Mouse (Mus musculus) liver, embryonic 15.5 days (tissue): ENCODE data around the gene She. TPM values are rescaled to one million over a fixed set of nuclear protein-coding genes. Genes with fewer than 3 reads are reported as not detected.

Experiments
- ATAC-seq: fragments of 200-750 bp; cut with Nextera tagmentation; 2 replicates; pipeline ENCODE4 v1.8.0; 2017; ENCODE audit warnings: moderate number of reproducible peaks, mild to moderate bottlenecking, moderate library complexity; ENCODE audit not compliant: insufficient read depth
- H3K27ac ChIP-seq: fragments of 300-500 bp; sonication (generic); replicated peaks from 2 replicates; pipeline ENCODE4 v1.5.1; 2015; ENCODE audit warnings: mild to moderate bottlenecking, inconsistent platforms
- H3K27me3 ChIP-seq: fragments of 300-500 bp; sonication (generic); 2 replicates; pipeline ENCODE4 v1.6.1; 2015; ENCODE audit warnings: mild to moderate bottlenecking, inconsistent platforms
- H3K36me3 ChIP-seq: fragments of 300-500 bp; sonication (generic); replicated peaks from 2 replicates; pipeline ENCODE4 v1.6.1; 2015; ENCODE audit warnings: moderate library complexity, mild to moderate bottlenecking, inconsistent platforms
- H3K4me1 ChIP-seq: fragments of 300-500 bp; sonication (generic); replicated peaks from 2 replicates; pipeline ENCODE4 v1.6.1; 2015; ENCODE audit warnings: inconsistent platforms
- H3K4me2 ChIP-seq: fragments of 300-500 bp; sonication (generic); 2 replicates; pipeline ENCODE4 v1.6.1; 2015; ENCODE audit warnings: moderate library complexity, mild to moderate bottlenecking, inconsistent platforms
- H3K4me3 ChIP-seq: fragments of 300-500 bp; sonication (generic); replicated peaks from 2 replicates; pipeline ENCODE4 v1.5.1; 2015; ENCODE audit warnings: mild to moderate bottlenecking, inconsistent platforms
- H3K9ac ChIP-seq: fragments of 300-500 bp; sonication (generic); 2 replicates; pipeline ENCODE4 v1.6.1; 2015; ENCODE audit warnings: moderate library complexity, mild to moderate bottlenecking, inconsistent platforms
- H3K9me3 ChIP-seq: fragments of 300-500 bp; sonication (generic); replicated peaks from 2 replicates; pipeline ENCODE4 v1.6.1; 2016; ENCODE audit warnings: inconsistent platforms
- WGBS: fragments of 180-500 bp; shearing (Covaris S2); methylation state at CpG from one replicate; pipeline ENCODE4 v1.1.7; 2015; ENCODE audit warnings: mixed read lengths; ENCODE audit not compliant: insufficient replicate concordance; 5-methylcytosine and 5-hydroxymethylcytosine counted together
- polyA plus RNA-seq: library from polyadenylated mRNA; unstranded; fragments of >200 nt; fragmentation: Nextera tagmentation; extraction: Ambion mirVana; gene quantifications from 2 replicates; pipeline ENCODE4 v1.2.1, GENCODE M21; 2015

The She gene
- polyA plus RNA-seq, 1 experiment from 2014 or later = 0.93 TPM

- peak; percentile 91 for ATAC-seq
- Histone ChIP-seq H3K9me3 (no peaks in the 10 kb centered on the region), H3K27ac (peak overlapping the region; percentile 91), H3K36me3 (peaks cover 13% of the 10 kb centered on the region; the same call in 1 of the 2 replicates), H3K27me3 (no peaks in the 10 kb centered on the region), H3K4me3 (peak overlapping the region; percentile 17), H3K4me1 (peaks cover 67% of the 10 kb centered on the region), H3K9ac (peak overlapping the region; percentile 30; the same call in 1 of the 2 replicates), H3K4me2 (peak overlapping the region; percentile 58)
- WGBS = 41% methylated on average over 8 of the region's 8 CpGs
These were observed 40.3 kb downstream of the She start for GRCm38 (mm10) chr3:89871339-89871914.

- Histone ChIP-seq H3K27ac (peak overlapping the region; percentile 91), H3K4me1 (peaks cover 74% of the 10 kb centered on the region), H3K4me3 (peak overlapping the region; percentile 37), H3K4me2 (peak overlapping the region; percentile 58), H3K9ac (peak overlapping the region; percentile 22; the same call in 1 of the 2 replicates), H3K9me3 (no peaks in the 10 kb centered on the region), H3K36me3 (peaks cover 13% of the 10 kb centered on the region; the same call in 1 of the 2 replicates), H3K27me3 (no peaks in the 10 kb centered on the region)
- peak; percentile 71 for ATAC-seq
- 36% methylated on average over 7 of the region's 7 CpGs for WGBS
These were observed 41.0 kb downstream of the She start for GRCm38 (mm10) chr3:89872209-89872608.

GRCm38 (mm10) chr3:89872684-89873083 lies 41.5 kb downstream of the She start:
- H3K27ac ChIP-seq = peak overlapping the region; percentile 91
- no peaks in the 10 kb centered on the region for H3K27me3 ChIP-seq
- peaks cover 74% of the 10 kb centered on the region for H3K4me1 ChIP-seq
- 83% methylated on average over 6 of the region's 6 CpGs for WGBS
- peak overlapping the region; percentile 37 for H3K4me3 ChIP-seq
- no peak for ATAC-seq
- peaks cover 14% of the 10 kb centered on the region; the same call in 1 of the 2 replicates for H3K36me3 ChIP-seq
- no peak overlapping the region for H3K9ac ChIP-seq
- no peaks in the 10 kb centered on the region for H3K9me3 ChIP-seq
- H3K4me2 ChIP-seq = peak overlapping the region; percentile 58

- H3K4me3 ChIP-seq = peak overlapping the region; percentile 11; the same call in 1 of the 2 replicates
- WGBS = 65% methylated on average over 5 of the region's 5 CpGs
- H3K27me3 ChIP-seq = no peaks in the 10 kb centered on the region
- no peaks in the 10 kb centered on the region for H3K9me3 ChIP-seq
- ATAC-seq = no peak
- H3K9ac ChIP-seq = no peak overlapping the region
- H3K4me1 ChIP-seq = peaks cover 70% of the 10 kb centered on the region
- H3K4me2 ChIP-seq = peak overlapping the region; percentile 33
- H3K27ac ChIP-seq = peak overlapping the region; percentile 91; the same call in 1 of the 2 replicates
- H3K36me3 ChIP-seq = peaks cover 25% of the 10 kb centered on the region; the same call in 1 of the 2 replicates
These were observed 42.9 kb downstream of the She start for GRCm38 (mm10) chr3:89874076-89874475.

GRCm38 (mm10) chr3:89875021-89875420 lies 43.9 kb downstream of the She start:
- Histone ChIP-seq H3K4me3 (no peak overlapping the region), H3K4me2 (no peak overlapping the region), H3K9me3 (no peaks in the 10 kb centered on the region), H3K36me3 (peaks cover 25% of the 10 kb centered on the region; the same call in 1 of the 2 replicates), H3K9ac (no peak overlapping the region), H3K27me3 (no peaks in the 10 kb centered on the region), H3K27ac (peak overlapping the region; percentile 38; the same call in 1 of the 2 replicates), H3K4me1 (peaks cover 70% of the 10 kb centered on the region)
- 76% methylated on average over 9 of the region's 9 CpGs for WGBS
- ATAC-seq = no peak

- Histone ChIP-seq H3K9me3 (no peaks in the 10 kb centered on the region), H3K27ac (no peak overlapping the region; the same call in 1 of the 2 replicates), H3K36me3 (peaks cover 25% of the 10 kb centered on the region; the same call in 1 of the 2 replicates), H3K4me1 (peaks cover 70% of the 10 kb centered on the region), H3K4me3 (no peak overlapping the region), H3K27me3 (no peaks in the 10 kb centered on the region), H3K9ac (no peak overlapping the region), H3K4me2 (no peak overlapping the region)
- WGBS = 74% methylated on average over 8 of the region's 8 CpGs
- ATAC-seq = no peak
These were observed 44.6 kb downstream of the She start for GRCm38 (mm10) chr3:89875781-89876180.

- Histone ChIP-seq H3K27ac (no peak overlapping the region), H3K9ac (no peak overlapping the region)
- ATAC-seq = no peak
These were observed 45.3 kb downstream of the She start for GRCm38 (mm10) chr3:89876469-89876868.

GRCm38 (mm10) chr3:89877129-89877528 lies 46.0 kb downstream of the She start:
- Histone ChIP-seq H3K4me3 (no peak overlapping the region), H3K4me1 (peaks cover 65% of the 10 kb centered on the region), H3K4me2 (no peak overlapping the region), H3K27ac (no peak overlapping the region), H3K36me3 (peaks cover 25% of the 10 kb centered on the region; the same call in 1 of the 2 replicates), H3K27me3 (no peaks in the 10 kb centered on the region), H3K9me3 (no peaks in the 10 kb centered on the region), H3K9ac (no peak overlapping the region)
- no peak for ATAC-seq
- WGBS = 80% methylated on average over 8 of the region's 8 CpGs

More at GRCm38 (mm10) chr3:89876469-89876868, 45.3 kb downstream of the She start:
- H3K4me3 ChIP-seq = no peak overlapping the region
- no peaks in the 10 kb centered on the region for H3K9me3 ChIP-seq
- WGBS = 71% methylated on average over 4 of the region's 4 CpGs
- no peak overlapping the region for H3K4me2 ChIP-seq
- H3K27me3 ChIP-seq = no peaks in the 10 kb centered on the region
- H3K36me3 ChIP-seq = peaks cover 25% of the 10 kb centered on the region; the same call in 1 of the 2 replicates
- H3K4me1 ChIP-seq = peaks cover 70% of the 10 kb centered on the region

- no peaks in the 10 kb centered on the region for H3K9me3 ChIP-seq
- H3K4me3 ChIP-seq = no peak overlapping the region
- H3K27me3 ChIP-seq = no peaks in the 10 kb centered on the region
- H3K9ac ChIP-seq = no peak overlapping the region
- H3K4me1 ChIP-seq = peaks cover 60% of the 10 kb centered on the region
- 0 out of 2 replicates have a peak overlapping the region, but pooled peaks have one; percentile 10 for H3K27ac ChIP-seq
- peaks cover 19% of the 10 kb centered on the region; the same call in 1 of the 2 replicates for H3K36me3 ChIP-seq
- WGBS = 53% methylated on average over 3 of the region's 3 CpGs
- H3K4me2 ChIP-seq = no peak overlapping the region
- ATAC-seq = no peak
These were observed 47.3 kb downstream of the She start for GRCm38 (mm10) chr3:89878456-89878855.

- no peaks in the 10 kb centered on the region for H3K27me3 ChIP-seq
- no peaks in the 10 kb centered on the region for H3K9me3 ChIP-seq
- no peak for ATAC-seq
- H3K4me2 ChIP-seq = no peak overlapping the region
- H3K4me3 ChIP-seq = no peak overlapping the region
- H3K9ac ChIP-seq = no peak overlapping the region
- peaks cover 60% of the 10 kb centered on the region for H3K4me1 ChIP-seq
- 70% methylated on average over 3 of the region's 3 CpGs for WGBS
- peaks cover 16% of the 10 kb centered on the region; the same call in 1 of the 2 replicates for H3K36me3 ChIP-seq
- peak overlapping the region; percentile 90 for H3K27ac ChIP-seq
These were observed 48.2 kb downstream of the She start for GRCm38 (mm10) chr3:89879326-89879725.

GRCm38 (mm10) chr3:89880036-89880851 lies 49.1 kb downstream of the She start:
- peak; percentile 92 for ATAC-seq
- no peak overlapping the region for H3K4me3 ChIP-seq
- peak overlapping the region; percentile 90 for H3K27ac ChIP-seq
- peak overlapping the region; percentile 23 for H3K4me2 ChIP-seq
- H3K9me3 ChIP-seq = no peaks in the 10 kb centered on the region
- H3K27me3 ChIP-seq = no peaks in the 10 kb centered on the region
- no peak overlapping the region for H3K9ac ChIP-seq
- peaks cover 17% of the 10 kb centered on the region; the same call in 1 of the 2 replicates for H3K36me3 ChIP-seq
- WGBS = 44% methylated on average over 5 of the region's 5 CpGs
- peaks cover 59% of the 10 kb centered on the region for H3K4me1 ChIP-seq
